Mouse (Mus musculus): ENCODE measurements around the gene Rbfox2.

DNA sequence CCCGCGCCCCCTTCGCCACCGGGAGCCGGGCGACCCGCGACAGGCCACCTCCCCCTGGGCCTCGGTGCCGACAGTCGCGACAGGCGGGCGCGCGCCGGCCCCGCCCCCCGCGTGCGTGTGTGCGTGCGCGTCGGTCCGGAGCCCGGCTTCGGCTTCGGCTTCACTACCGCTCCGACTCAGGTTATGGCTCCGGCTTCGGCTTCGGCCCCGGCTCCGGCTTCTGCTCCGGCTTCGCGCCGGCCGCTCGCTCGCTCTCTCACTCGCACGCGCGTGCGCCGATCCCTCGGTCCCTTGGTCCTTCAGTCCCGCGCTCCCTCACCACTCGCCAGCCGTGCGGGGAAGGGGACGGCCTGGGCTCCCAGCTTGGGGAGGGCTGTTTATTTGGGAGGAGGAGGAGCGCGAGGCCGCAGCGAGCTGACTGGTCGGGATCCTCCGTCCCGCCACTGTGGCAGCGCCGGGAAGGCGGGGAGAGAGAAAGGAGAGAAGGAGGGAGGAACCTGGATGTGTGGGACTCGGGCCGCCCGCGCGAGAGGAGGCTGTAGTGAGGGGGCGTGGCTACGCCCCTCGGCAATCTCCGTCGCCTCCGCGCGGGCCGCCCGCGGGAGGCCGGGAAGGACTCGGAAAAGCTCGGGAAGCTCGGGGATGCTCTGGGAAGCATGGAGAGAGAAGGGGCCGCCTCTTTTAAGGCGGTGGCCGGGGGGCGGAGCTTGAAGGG, at the start of gene Rbfox2:
- no peak for TF ChIP-seq CTCF (IDR thresholded peaks at IDR 0.05; ENCODE audit: extremely low read depth, insufficient read depth, low read length)
- TF ChIP-seq POLR2A (IDR thresholded peaks at IDR 0.05; ENCODE audit: extremely low read depth, insufficient read depth, low read length), result peak; percentile 54; the same call in 1 of the 2 replicates

All from cortical plate, adult 2 months (tissue).